Mouse (Mus musculus) limb, embryonic 14.5 days (tissue): ENCODE measurements around the gene Dusp27. TPM values are rescaled to one million over a fixed set of nuclear protein-coding genes. Genes with fewer than 3 reads are reported as not detected.
A peak's percentile ranks its signal among the peaks of the same experiment; 100 is the strongest.

Experiments used
- ATAC-seq: fragments of 200-750 bp; cut with Nextera tagmentation; 2 replicates; pipeline ENCODE4 v1.8.0; 2017; ENCODE audit warnings: low read depth, moderate number of reproducible peaks, moderate TSS enrichment; ENCODE audit not compliant: low FRiP score
- DNase-seq: peaks from one replicate; pipeline ENCODE4 v3.0.0-alpha.2; 2015; ENCODE audit warnings: low spot score
- H3K27ac ChIP-seq: fragments of 300-500 bp; sonication (generic); replicated peaks from 2 replicates; pipeline ENCODE4 v1.5.1; 2014; ENCODE audit warnings: low read depth, mild to moderate bottlenecking, low read length, moderate library complexity, mixed read lengths
- H3K27me3 ChIP-seq: fragments of 300-500 bp; sonication (generic); 2 replicates; pipeline ENCODE4 v1.6.1; 2014; ENCODE audit warnings: low read length, mixed read lengths; ENCODE audit not compliant: control insufficient read depth, insufficient read depth
- H3K36me3 ChIP-seq: fragments of 300-500 bp; sonication (generic); 2 replicates; pipeline ENCODE4 v1.6.1; 2014; ENCODE audit warnings: mild to moderate bottlenecking, low read length, moderate library complexity, mixed read lengths; ENCODE audit not compliant: control insufficient read depth, insufficient read depth
- H3K4me1 ChIP-seq: fragments of 300-500 bp; sonication (generic); 2 replicates; pipeline ENCODE4 v1.6.1; 2014; ENCODE audit warnings: antibody characterized with exemption, low read length, mixed read lengths; ENCODE audit not compliant: control insufficient read depth, insufficient read depth
- H3K4me2 ChIP-seq: fragments of 300-500 bp; sonication (generic); replicated peaks from 2 replicates; pipeline ENCODE4 v1.6.1; 2014; ENCODE audit warnings: low read depth, mild to moderate bottlenecking, low read length, moderate library complexity; ENCODE audit not compliant: severe bottlenecking
- H3K4me3 ChIP-seq: fragments of 300-500 bp; sonication (generic); replicated peaks from 2 replicates; pipeline ENCODE4 v1.5.1; 2014; ENCODE audit warnings: low read length
- H3K9ac ChIP-seq: fragments of 300-500 bp; sonication (generic); 2 replicates; pipeline ENCODE4 v1.6.1; 2014; ENCODE audit warnings: mild to moderate bottlenecking, low read depth, low read length, moderate library complexity; ENCODE audit not compliant: severe bottlenecking
- H3K9me3 ChIP-seq: fragments of 300-500 bp; sonication (generic); 2 replicates; pipeline ENCODE4 v1.6.1; 2016; ENCODE audit warnings: low read length; ENCODE audit not compliant: control insufficient read depth
- POLR2A ChIP-seq: fragments of 200-500 bp; IDR thresholded peaks from 2 replicates; pipeline ENCODE4 v1.8.0; 2012; ENCODE audit warnings: inconsistent platforms, mild to moderate bottlenecking, moderate library complexity, borderline replicate concordance; ENCODE audit not compliant: insufficient read depth, insufficient read length; ENCODE audit errors: extremely low read depth
- WGBS: fragments of 180-500 bp; shearing (Covaris S2); extraction: QIAGEN DNeasy Blood & Tissue Kit; methylation state at CpG from one replicate; pipeline ENCODE4 v1.1.7; 2014; 5-methylcytosine and 5-hydroxymethylcytosine counted together
- polyA plus RNA-seq, 2 experiments: library from polyadenylated mRNA; depleted of rRNA in 1 of 2; stranded (reverse) in 1 of 2; unstranded in 1 of 2; fragments of >200 nt; fragmentation: Nextera tagmentation in 1 of 2; extraction: Ambion mirVana in 1 of 2; gene quantifications; 2 replicates each; pipeline versions ENCODE4 v1.2.1 to v1.2.3; 2012 to 2014

Dusp27 gene
- polyA plus RNA-seq, 2 experiments: 3.6 to 6.4 TPM

GRCm38 (mm10) chr1:166117866-166118639, 9.7 kb downstream of the Dusp27 start:
- 22% methylated on average over 13 of the region's 13 CpGs for WGBS
- no peak for DNase-seq
- H3K4me2 ChIP-seq: peak overlapping the region; percentile 39
- no peak overlapping the region; the same call in 1 of the 2 replicates for H3K27ac ChIP-seq
- no peaks in the 10 kb centered on the region for H3K4me1 ChIP-seq
- no peaks in the 10 kb centered on the region for H3K36me3 ChIP-seq
- ATAC-seq: no peak
- no peak for TF ChIP-seq POLR2A
- H3K9me3 ChIP-seq: no peaks in the 10 kb centered on the region
- H3K27me3 ChIP-seq: no peaks in the 10 kb centered on the region
- H3K4me3 ChIP-seq: 0 out of 2 replicates have a peak overlapping the region, but pooled peaks have one; percentile 2
- 0 out of 2 replicates have a peak overlapping the region, but pooled peaks have one; percentile 31 for H3K9ac ChIP-seq

GRCm38 (mm10) chr1:166115719-166116118, 12.0 kb downstream of the Dusp27 start:
- 92% methylated on average over 4 of the region's 4 CpGs for WGBS
- Histone ChIP-seq H3K9me3 (no peaks in the 10 kb centered on the region), H3K27me3 (no peaks in the 10 kb centered on the region), H3K36me3 (no peaks in the 10 kb centered on the region), H3K4me3 (no peak overlapping the region), H3K9ac (no peak overlapping the region), H3K4me1 (no peaks in the 10 kb centered on the region), H3K27ac (no peak overlapping the region), H3K4me2 (no peak overlapping the region)
- no peak for DNase-seq
- no peak for TF ChIP-seq POLR2A
- no peak for ATAC-seq

- 86% methylated on average over 3 of the region's 3 CpGs for WGBS
- no peak for TF ChIP-seq POLR2A
- no peaks in the 10 kb centered on the region for H3K27me3 ChIP-seq
Measured at GRCm38 (mm10) chr1:166114986-166115385, 12.7 kb downstream of the Dusp27 start.

GRCm38 (mm10) chr1:166105464-166105863, 22.3 kb downstream of the Dusp27 start:
- TF ChIP-seq POLR2A: no peak
- Histone ChIP-seq H3K36me3 (no peaks in the 10 kb centered on the region), H3K4me1 (no peaks in the 10 kb centered on the region), H3K4me3 (no peak overlapping the region), H3K27ac (no peak overlapping the region), H3K9me3 (no peaks in the 10 kb centered on the region), H3K9ac (no peak overlapping the region), H3K4me2 (no peak overlapping the region), H3K27me3 (no peaks in the 10 kb centered on the region)
- ATAC-seq (no peak), DNase-seq (no peak)
- 71% methylated on average over 6 of the region's 6 CpGs for WGBS

More at GRCm38 (mm10) chr1:166114986-166115385, 12.7 kb downstream of the Dusp27 start:
- no peak overlapping the region for H3K4me2 ChIP-seq
- H3K9me3 ChIP-seq: no peaks in the 10 kb centered on the region
- H3K9ac ChIP-seq: no peak overlapping the region
- no peak for ATAC-seq
- H3K27ac ChIP-seq: no peak overlapping the region
- no peaks in the 10 kb centered on the region for H3K36me3 ChIP-seq
- H3K4me1 ChIP-seq: no peaks in the 10 kb centered on the region
- no peak for DNase-seq
- H3K4me3 ChIP-seq: no peak overlapping the region

GRCm38 (mm10) chr1:166104858-166105257, 22.9 kb downstream of the Dusp27 start:
- TF ChIP-seq POLR2A: no peak
- Histone ChIP-seq H3K9me3 (no peaks in the 10 kb centered on the region), H3K4me1 (no peaks in the 10 kb centered on the region), H3K27me3 (no peaks in the 10 kb centered on the region), H3K4me2 (no peak overlapping the region), H3K36me3 (no peaks in the 10 kb centered on the region), H3K27ac (no peak overlapping the region), H3K9ac (no peak overlapping the region), H3K4me3 (no peak overlapping the region)
- DNase-seq (no peak), ATAC-seq (no peak)
- WGBS: 88% methylated on average over 3 of the region's 3 CpGs
